Mouse (Mus musculus) stomach, embryonic 14.5 days (tissue): ENCODE measurements at regions not wholly inside any gene's neighbourhood (a gene's known extent, or its start where the extent isn't known, plus 50 kb on each side); places are given as distances from the start of the nearest gene placed in this dataset.
A peak's percentile ranks its signal among the peaks of the same experiment; 100 is the strongest.

ENCODE experiments used
- ATAC-seq: fragments of 200-750 bp; cut with Nextera tagmentation; 2 replicates; pipeline ENCODE4 v1.8.0; 2017; ENCODE audit warnings: low read depth, moderate TSS enrichment; ENCODE audit not compliant: insufficient number of reproducible peaks, insufficient read depth, low FRiP score
- H3K27ac ChIP-seq: fragments of 300-500 bp; sonication (generic); 2 replicates; pipeline ENCODE4 v1.5.1; 2014; ENCODE audit warnings: mild to moderate bottlenecking, low read length, moderate library complexity, mixed read lengths
- H3K27me3 ChIP-seq: fragments of 300-500 bp; sonication (generic); 2 replicates; pipeline ENCODE4 v1.6.1; 2014; ENCODE audit warnings: low read length, control low read depth, mixed read lengths; ENCODE audit not compliant: control insufficient read depth, insufficient read depth
- H3K36me3 ChIP-seq: fragments of 300-500 bp; sonication (generic); 2 replicates; pipeline ENCODE4 v1.6.1; 2014; ENCODE audit warnings: mild to moderate bottlenecking, control low read depth, low read length, moderate library complexity, mixed read lengths; ENCODE audit not compliant: control insufficient read depth, insufficient read depth
- H3K4me1 ChIP-seq: fragments of 300-500 bp; sonication (generic); 2 replicates; pipeline ENCODE4 v1.6.1; 2014; ENCODE audit warnings: low read length, control low read depth, mixed read lengths; ENCODE audit not compliant: control insufficient read depth, insufficient read depth
- H3K4me2 ChIP-seq: fragments of 300-500 bp; sonication (generic); replicated peaks from 2 replicates; pipeline ENCODE4 v1.6.1; 2014; ENCODE audit warnings: low read depth, low read length, control low read depth
- H3K4me3 ChIP-seq: fragments of 300-500 bp; sonication (generic); 2 replicates; pipeline ENCODE4 v1.5.1; 2014; ENCODE audit warnings: low read depth, low read length, control low read depth
- H3K9ac ChIP-seq: fragments of 300-500 bp; sonication (generic); replicated peaks from 2 replicates; pipeline ENCODE4 v1.6.1; 2014; ENCODE audit warnings: low read depth, mild to moderate bottlenecking, control low read depth, low read length, moderate library complexity, mixed read lengths
- H3K9me3 ChIP-seq: fragments of 300-500 bp; sonication (generic); 2 replicates; pipeline ENCODE4 v1.6.1; 2016; ENCODE audit warnings: low read depth, low read length, control low read depth; ENCODE audit not compliant: control insufficient read depth
- WGBS: fragments of 180-500 bp; shearing (Covaris S2); extraction: QIAGEN DNeasy Blood & Tissue Kit; methylation state at CpG from one replicate; pipeline ENCODE4 v1.1.7; 2014; 5-methylcytosine and 5-hydroxymethylcytosine counted together

- Histone ChIP-seq H3K9me3 (no peaks in the 10 kb centered on the region), H3K4me1 (no peaks in the 10 kb centered on the region; the same call in 1 of the 2 replicates), H3K36me3 (no peaks in the 10 kb centered on the region), H3K27ac (no peak overlapping the region), H3K9ac (no peak overlapping the region), H3K4me3 (no peak overlapping the region), H3K27me3 (no peaks in the 10 kb centered on the region), H3K4me2 (peak overlapping the region; percentile 56)
- 77% methylated on average over 2 of the region's 2 CpGs for WGBS
- ATAC-seq = no peak
These were observed 58.5 kb upstream of the Arhgap18 start for GRCm38 (mm10) chr10:26694761-26695160.

GRCm38 (mm10) chr10:26695212-26695933, 57.8 kb upstream of the Arhgap18 start:
- under 1% methylated on average over 25 of the region's 25 CpGs for WGBS
- H3K4me1 ChIP-seq = no peaks in the 10 kb centered on the region; the same call in 1 of the 2 replicates
- ATAC-seq = no peak
- no peak overlapping the region for H3K9ac ChIP-seq
- peak overlapping the region; percentile 56 for H3K4me2 ChIP-seq
- no peaks in the 10 kb centered on the region for H3K27me3 ChIP-seq
- no peak overlapping the region for H3K27ac ChIP-seq
- peak overlapping the region; percentile 25 for H3K4me3 ChIP-seq
- no peaks in the 10 kb centered on the region for H3K36me3 ChIP-seq
- no peaks in the 10 kb centered on the region for H3K9me3 ChIP-seq
